Mouse (Mus musculus) frontal cortex, postnatal 14 days (tissue): ENCODE results near the gene Pcnx4.

Source experiments
- DNase-seq, 2 experiments: peaks; one replicate each; pipeline ENCODE4 v3.0.0; 2022; ENCODE audit warnings: low spot score in 2 of 2

Gene Pcnx4

GRCm38 (mm10) chr12:72536021-72536597, at the start of gene Pcnx4:
Gene Pcnx4 (plus strand): TSS chr12:72536383.
- peak; percentile 87 to 91 for DNase-seq

DNA sequence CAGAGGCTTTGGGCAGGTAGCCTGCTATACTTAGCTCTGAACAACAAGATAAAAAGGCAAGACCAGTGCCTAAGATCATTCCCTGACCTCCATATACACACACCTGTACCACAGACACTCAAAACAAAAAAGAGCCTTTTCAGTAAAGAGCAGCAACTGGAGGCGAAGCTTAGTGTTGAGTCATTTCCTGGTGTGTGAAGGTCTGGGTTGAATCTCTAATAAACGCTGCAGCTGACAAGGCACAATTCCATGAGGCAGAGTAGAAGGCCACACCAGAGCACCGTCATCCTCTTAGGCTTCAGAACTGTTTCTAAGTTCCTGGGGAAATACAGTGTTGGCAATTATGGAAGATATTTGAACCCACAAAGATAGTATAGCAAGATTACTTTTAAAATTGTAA, 48.7 kb upstream of the Pcnx4 start:
- DNase-seq, result no peak

- DNase-seq, result no peak
These were observed 46.2 kb upstream of the Pcnx4 start for GRCm38 (mm10) chr12:72489995-72490394.

DNA sequence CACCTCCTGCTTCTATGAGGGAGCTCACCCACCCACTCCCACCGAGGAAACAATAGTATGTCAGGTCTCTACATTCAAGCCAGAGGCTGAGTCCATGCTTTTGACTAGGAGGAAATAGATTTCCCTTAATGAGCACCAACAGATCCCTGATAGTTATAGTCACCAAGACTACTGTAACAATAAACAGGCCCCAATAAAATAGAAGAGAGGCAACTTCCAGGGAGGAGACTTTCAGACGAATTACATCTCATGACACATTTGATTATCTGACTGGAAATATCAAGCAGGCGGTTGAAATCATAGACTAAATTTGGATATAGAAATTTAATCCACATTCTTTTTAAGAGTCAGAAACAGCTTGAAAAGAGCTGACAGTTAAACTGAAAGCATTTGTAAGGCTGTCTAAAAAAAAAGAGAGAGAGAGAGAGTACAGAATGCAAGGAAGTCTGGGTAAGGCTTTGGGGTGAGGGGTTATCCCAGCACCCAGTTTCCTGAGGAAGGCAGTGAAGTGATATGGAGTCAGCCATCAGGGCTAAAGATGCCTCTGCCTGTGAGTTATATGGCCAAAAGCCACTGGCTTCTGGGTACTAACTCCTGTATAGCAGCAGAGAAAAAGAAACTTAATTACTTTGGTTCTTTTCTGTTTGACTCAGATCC, 45.0 kb upstream of the Pcnx4 start:
- DNase-seq, result no peak

GRCm38 (mm10) chr12:72496866-72497600, 39.1 kb upstream of the Pcnx4 start:
- DNase-seq, result no peak

GRCm38 (mm10) chr12:72509606-72510005, 26.6 kb upstream of the Pcnx4 start:
- no peak for DNase-seq

- DNase-seq, result no peak
These were observed 20.7 kb upstream of the Pcnx4 start for GRCm38 (mm10) chr12:72515446-72515845.

DNA sequence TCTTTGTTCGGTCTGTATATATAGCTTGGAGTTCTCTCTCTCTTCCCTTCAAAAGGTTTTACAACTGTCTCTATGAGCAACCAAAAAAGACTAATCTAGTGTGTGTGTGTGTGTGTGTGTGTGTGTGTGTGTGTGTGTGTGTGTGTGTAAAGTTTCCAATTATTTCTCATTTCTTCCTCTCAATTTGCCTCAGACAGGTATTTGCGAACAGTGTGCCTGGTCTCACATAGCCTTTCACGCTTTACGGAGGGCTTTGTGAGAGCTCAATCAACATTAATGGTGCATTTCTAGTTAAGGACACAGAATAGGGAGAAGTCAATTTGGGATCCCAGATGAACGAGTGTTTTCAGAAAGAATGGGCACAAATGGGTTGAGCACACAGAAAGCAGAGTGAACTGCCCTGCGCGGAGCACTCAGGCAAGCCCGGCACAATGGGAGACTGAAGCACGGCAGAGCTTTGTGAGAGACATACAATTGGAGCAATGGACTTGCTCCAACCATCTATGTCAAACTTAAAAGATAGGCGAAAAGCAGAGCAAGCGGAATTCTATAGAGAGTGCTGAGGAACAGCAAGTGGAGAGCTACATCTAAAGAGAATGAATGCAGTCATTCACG, 18.0 kb upstream of the Pcnx4 start:
- DNase-seq, result no peak

GRCm38 (mm10) chr12:72519352-72519751, 16.8 kb upstream of the Pcnx4 start:
- no peak for DNase-seq

DNA sequence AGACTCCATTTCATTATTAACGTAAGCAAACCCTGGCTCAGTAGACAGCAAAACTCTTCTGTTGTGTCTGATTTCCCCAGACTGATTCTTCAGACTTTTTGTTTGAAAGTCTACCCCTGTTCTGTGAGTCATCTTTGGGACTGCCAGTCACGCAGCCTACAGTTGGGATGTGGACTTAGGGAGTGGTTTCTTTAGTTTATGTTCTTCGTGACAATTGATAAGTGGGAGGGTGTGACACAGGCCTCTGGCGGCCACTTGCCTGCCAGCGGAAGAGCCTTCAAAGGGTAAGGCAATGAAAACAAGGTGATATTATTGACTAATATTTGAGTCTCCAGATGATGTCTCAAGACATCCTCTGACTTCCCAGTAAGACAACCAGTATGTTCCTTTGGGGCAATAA, 16.3 kb upstream of the Pcnx4 start:
- no peak for DNase-seq

- DNase-seq, result peak in 1 of 2 experiments; percentile 45
These were observed 15.5 kb upstream of the Pcnx4 start for GRCm38 (mm10) chr12:72520645-72521044.

DNA sequence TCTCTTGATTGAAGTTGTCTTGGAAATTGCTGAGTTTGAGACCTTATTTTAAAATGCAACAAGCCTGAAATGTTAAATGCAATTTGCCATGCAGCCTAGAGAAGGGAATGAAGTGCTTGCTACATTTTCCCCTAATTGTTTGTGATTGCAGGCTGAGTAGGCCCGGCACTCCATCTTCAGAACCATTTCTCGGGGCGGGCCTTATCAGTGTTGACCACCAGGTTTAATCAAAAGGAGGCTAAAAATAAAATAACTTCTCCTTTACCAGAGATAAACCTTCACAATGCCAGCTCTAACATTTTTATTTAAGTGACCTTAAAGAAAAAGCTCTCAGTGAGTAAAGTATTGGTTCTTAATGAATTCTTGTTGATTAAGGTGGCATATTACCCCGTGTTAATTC, 10.6 kb upstream of the Pcnx4 start:
- DNase-seq, result no peak

DNA sequence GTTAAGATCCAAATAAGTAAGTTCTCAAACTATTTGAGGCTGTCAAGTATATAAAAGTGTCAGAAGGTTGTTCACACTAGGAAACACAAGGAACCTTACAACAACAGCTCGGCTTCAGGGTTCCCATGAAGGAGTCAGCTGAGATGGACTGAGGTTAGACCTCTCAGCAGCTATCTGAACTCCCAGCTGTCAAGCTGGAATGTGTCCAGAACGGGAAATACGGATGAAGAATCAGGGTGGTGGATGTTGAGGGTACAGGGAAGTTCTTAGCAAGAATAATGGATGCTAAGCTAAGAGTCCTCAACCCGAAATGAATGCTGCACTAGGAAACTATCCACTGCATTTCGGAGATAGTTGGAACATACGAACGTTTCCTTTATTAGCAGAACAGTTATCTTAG, 3.9 kb upstream of the Pcnx4 start:
- no peak for DNase-seq

DNA sequence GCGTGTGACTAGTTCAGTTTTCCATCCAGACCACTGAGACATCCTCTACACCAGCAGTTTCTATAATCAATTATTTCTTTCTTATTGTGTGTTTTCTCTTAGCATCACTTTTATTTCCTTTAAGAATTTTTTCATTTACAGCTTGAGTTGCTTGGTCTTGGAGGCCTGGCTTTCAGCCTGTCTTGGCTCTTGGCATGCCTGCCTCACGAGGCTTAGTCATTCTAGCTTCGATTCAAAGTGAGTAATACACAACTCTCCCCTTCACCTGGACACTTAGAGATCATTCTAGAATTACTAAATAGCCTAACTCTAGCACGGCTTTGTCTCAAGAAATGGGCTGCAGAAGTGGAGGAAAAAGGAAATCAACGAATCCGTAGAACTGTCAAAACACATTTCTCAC, 2.2 kb upstream of the Pcnx4 start:
- no peak for DNase-seq

- no peak for DNase-seq
These were observed 584 bp upstream of the Pcnx4 start for GRCm38 (mm10) chr12:72535599-72535998.

DNA sequence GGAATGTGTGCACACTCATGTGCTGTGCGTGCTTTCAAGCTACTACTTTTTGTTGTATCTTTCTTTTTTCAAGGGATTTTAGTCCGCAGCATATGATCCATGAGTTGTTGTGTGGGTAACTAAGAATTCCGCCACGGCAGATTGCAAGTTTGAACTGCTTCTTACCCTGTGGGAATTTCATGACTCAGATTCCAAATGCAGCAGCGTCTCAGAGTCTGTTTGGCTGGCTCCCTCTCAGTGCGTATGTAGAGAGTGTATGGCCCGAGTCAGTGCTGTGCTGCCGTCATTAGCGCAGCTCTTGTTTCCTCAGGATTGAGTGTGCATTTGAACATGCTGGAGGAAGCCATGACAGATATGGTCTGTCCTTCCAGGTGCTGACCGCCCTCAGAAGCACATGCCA, 2.4 kb downstream of the Pcnx4 start:
- DNase-seq, result peak; percentile 14 to 28

DNA sequence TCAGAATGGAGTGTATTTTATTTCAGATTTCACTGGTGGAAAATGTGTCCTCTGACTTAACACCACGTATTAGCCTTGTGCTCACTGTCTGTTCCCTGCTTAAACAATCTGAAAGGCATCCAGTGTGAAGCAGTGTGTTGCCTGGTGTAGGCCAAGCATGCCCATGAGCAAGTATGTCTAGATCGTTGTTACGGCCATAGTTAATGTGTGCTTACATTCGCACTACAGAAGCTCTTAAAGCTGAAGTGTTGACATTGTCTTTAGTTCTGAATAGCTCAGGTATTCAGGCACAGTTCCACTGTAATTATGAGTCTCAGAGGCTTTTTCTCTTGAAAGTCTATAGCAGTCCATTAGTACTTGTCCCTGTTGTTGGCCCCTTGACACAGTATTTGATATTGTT, 18.2 kb downstream of the Pcnx4 start:
- DNase-seq, result no peak

DNA sequence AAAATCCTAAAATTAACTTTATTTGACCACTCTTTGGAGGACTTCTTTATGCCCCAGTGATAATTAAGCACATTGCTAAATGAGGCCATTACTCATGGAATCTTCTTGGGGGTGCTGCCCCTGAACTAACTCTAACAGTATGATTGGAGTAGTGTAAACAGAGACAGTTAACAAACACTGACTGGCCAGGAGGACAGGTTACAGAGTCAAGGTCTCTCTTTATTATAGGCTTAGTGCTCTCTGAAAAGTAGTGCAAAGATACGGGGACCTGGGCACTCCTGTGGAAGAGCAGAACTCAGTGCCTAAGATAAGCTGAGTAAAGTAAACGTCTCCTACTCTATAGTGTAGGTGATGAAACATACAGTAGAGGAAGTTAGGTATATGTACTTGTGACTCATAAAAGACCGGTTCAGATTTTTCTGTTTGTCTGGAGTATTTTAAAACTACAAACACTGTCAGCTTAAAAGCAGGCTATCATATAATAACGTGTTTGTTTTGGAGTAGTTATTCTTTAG, 28.2 kb downstream of the Pcnx4 start:
- DNase-seq, result no peak

GRCm38 (mm10) chr12:72582021-72582420, 45.8 kb downstream of the Pcnx4 start:
- no peak for DNase-seq

- no peak for DNase-seq
These were observed 46.9 kb downstream of the Pcnx4 start for GRCm38 (mm10) chr12:72583099-72583498.

DNA sequence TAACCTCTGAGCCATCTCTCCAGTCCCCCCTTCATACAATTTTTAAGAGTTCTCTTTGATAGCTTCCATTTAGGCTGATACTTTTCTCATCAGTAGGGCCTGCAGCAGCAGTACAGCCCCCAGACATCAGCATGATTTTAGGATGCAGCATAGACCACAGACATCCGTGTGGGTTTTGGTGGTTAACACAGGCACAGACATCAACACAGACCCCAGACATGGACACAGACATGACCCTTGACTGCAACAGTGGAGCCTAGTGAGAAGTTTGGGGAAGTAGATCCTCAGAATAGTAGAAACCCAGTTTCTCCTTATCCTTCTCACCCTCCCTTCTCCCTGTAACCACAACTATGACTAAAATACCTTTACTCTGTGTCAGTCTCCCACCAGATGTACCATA, 49.2 kb downstream of the Pcnx4 start:
- DNase-seq, result no peak

DNA sequence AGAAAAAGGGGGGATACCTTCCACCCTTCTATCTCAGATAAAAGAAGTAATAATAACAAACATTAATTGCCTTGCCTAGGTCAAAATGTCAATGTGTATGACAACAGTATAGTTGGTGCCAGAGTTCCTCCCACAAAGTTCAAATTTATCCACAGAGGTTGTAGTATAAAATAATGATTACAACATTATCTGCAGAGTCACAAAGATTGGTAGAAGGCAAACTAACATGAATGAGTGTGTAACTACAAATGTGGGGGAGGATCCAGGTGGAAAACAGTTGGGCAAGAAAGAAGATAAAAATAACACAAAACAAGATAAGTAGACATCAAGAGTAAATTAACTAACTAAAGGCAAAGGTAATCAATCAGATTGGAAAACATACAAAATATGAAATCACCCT, 56.8 kb downstream of the Pcnx4 start:
- DNase-seq, result no peak

GRCm38 (mm10) chr12:72594001-72594400, 57.8 kb downstream of the Pcnx4 start:
- no peak for DNase-seq
